Mouse (Mus musculus): Measurements from ENCODE around the gene Tmem185b. TPM values are rescaled to one million over a fixed set of nuclear protein-coding genes. Genes with fewer than 3 reads are reported as not detected.

The Tmem185b gene
- total RNA-seq (2014; rRNA removed) (6.6 and 7.4 TPM in 2 replicates), polyA plus RNA-seq (2012; rRNA removed) (12.6 and 14.2 TPM in 2 replicates)

- Histone ChIP-seq H3K4me3 (ENCODE audit: insufficient read depth, low read depth, low read length) (peak within 1 kb of the TSS; percentile 80), H3K27ac (replicated peaks; ENCODE audit: insufficient read depth, low read depth, low read length) (peak within 1 kb of the TSS; percentile 79), H3K79me2 (ENCODE audit: control insufficient read depth, insufficient read depth, low read length) (peaks cover 11% of the 10 kb centered on the region; the same call in 1 of the 2 replicates), H3K27me3 (ENCODE audit: control insufficient read depth, insufficient read depth, low read length) (no peaks in the 10 kb centered on the region), H3K4me1 (ENCODE audit: control insufficient read depth, insufficient read depth, low read length) (peaks cover 23% of the 10 kb centered on the region), H3K36me3 (ENCODE audit: control insufficient read depth, insufficient read depth, low read length) (peaks cover 7% of the 10 kb centered on the region), H3K9ac (ENCODE audit: low read depth, low read length) (peak within 1 kb of the TSS; percentile 95)
- DNase-seq (ENCODE audit: extremely low read depth, low read depth, low spot score), result peak; percentile 70
- TF ChIP-seq POLR2A (IDR thresholded peaks at IDR 0.05; ENCODE audit: extremely low read depth, insufficient read depth, low read length), result peak; percentile 71; the same call in 1 of the 2 replicates
- no peak for TF ChIP-seq CTCF (IDR thresholded peaks at IDR 0.05; ENCODE audit: low read depth, low read length)
- WGBS, result 1% methylated on average over 82 of the region's 82 CpGs
These were observed at the start of gene Tmem185b for GRCm38 (mm10) chr1:119525689-119526591. Gene Tmem185b (plus strand): TSS chr1:119526160.

GRCm38 (mm10) chr1:119476905-119477353, 49.0 kb upstream of the Tmem185b start:
- TF ChIP-seq POLR2A (IDR thresholded peaks at IDR 0.05; ENCODE audit: extremely low read depth, insufficient read depth, low read length), result no peak
- TF ChIP-seq CTCF (IDR thresholded peaks at IDR 0.05; ENCODE audit: low read depth, low read length), result no peak
- Histone ChIP-seq H3K4me1 (ENCODE audit: control insufficient read depth, insufficient read depth, low read length) (peaks cover 3% of the 10 kb centered on the region), H3K27ac (replicated peaks; ENCODE audit: insufficient read depth, low read depth, low read length) (no peak overlapping the region), H3K36me3 (ENCODE audit: control insufficient read depth, insufficient read depth, low read length) (peaks cover 18% of the 10 kb centered on the region), H3K4me3 (ENCODE audit: insufficient read depth, low read depth, low read length) (no peak overlapping the region), H3K27me3 (ENCODE audit: control insufficient read depth, insufficient read depth, low read length) (no peaks in the 10 kb centered on the region), H3K79me2 (ENCODE audit: control insufficient read depth, insufficient read depth, low read length) (no peaks in the 10 kb centered on the region), H3K9ac (ENCODE audit: low read depth, low read length) (no peak overlapping the region)
- no peak for DNase-seq (ENCODE audit: extremely low read depth, low read depth, low spot score)
- 82% methylated on average over 7 of the region's 7 CpGs for WGBS

GRCm38 (mm10) chr1:119479641-119480040, 46.3 kb upstream of the Tmem185b start:
- peak; percentile 52 for DNase-seq (ENCODE audit: extremely low read depth, low read depth, low spot score)
- 31% methylated on average over 4 of the region's 4 CpGs for WGBS
- H3K4me3 ChIP-seq (ENCODE audit: insufficient read depth, low read depth, low read length), result no peak overlapping the region

GRCm38 (mm10) chr1:119480678-119481077, 45.3 kb upstream of the Tmem185b start:
- peaks cover 8% of the 10 kb centered on the region for H3K36me3 ChIP-seq (ENCODE audit: control insufficient read depth, insufficient read depth, low read length)
- H3K9ac ChIP-seq (ENCODE audit: low read depth, low read length), result no peak overlapping the region
- no peak overlapping the region for H3K4me3 ChIP-seq (ENCODE audit: insufficient read depth, low read depth, low read length)
- TF ChIP-seq POLR2A (IDR thresholded peaks at IDR 0.05; ENCODE audit: extremely low read depth, insufficient read depth, low read length) (no peak), CTCF (IDR thresholded peaks at IDR 0.05; ENCODE audit: low read depth, low read length) (no peak)
- 89% methylated on average over 8 of the region's 8 CpGs for WGBS
- peaks cover 3% of the 10 kb centered on the region; the same call in 1 of the 2 replicates for H3K79me2 ChIP-seq (ENCODE audit: control insufficient read depth, insufficient read depth, low read length)
- no peak overlapping the region for H3K27ac ChIP-seq (replicated peaks; ENCODE audit: insufficient read depth, low read depth, low read length)
- peaks cover 3% of the 10 kb centered on the region; the same call in 1 of the 2 replicates for H3K4me1 ChIP-seq (ENCODE audit: control insufficient read depth, insufficient read depth, low read length)
- H3K27me3 ChIP-seq (ENCODE audit: control insufficient read depth, insufficient read depth, low read length), result no peaks in the 10 kb centered on the region
- DNase-seq (ENCODE audit: extremely low read depth, low read depth, low spot score), result no peak

More at GRCm38 (mm10) chr1:119479641-119480040, 46.3 kb upstream of the Tmem185b start:
- TF ChIP-seq CTCF (IDR thresholded peaks at IDR 0.05; ENCODE audit: low read depth, low read length), result no peak
- TF ChIP-seq POLR2A (IDR thresholded peaks at IDR 0.05; ENCODE audit: extremely low read depth, insufficient read depth, low read length), result no peak
- Histone ChIP-seq H3K79me2 (ENCODE audit: control insufficient read depth, insufficient read depth, low read length) (peaks cover 3% of the 10 kb centered on the region; the same call in 1 of the 2 replicates), H3K27ac (replicated peaks; ENCODE audit: insufficient read depth, low read depth, low read length) (no peak overlapping the region), H3K4me1 (ENCODE audit: control insufficient read depth, insufficient read depth, low read length) (peaks cover 3% of the 10 kb centered on the region; the same call in 1 of the 2 replicates), H3K36me3 (ENCODE audit: control insufficient read depth, insufficient read depth, low read length) (peaks cover 12% of the 10 kb centered on the region), H3K9ac (ENCODE audit: low read depth, low read length) (no peak overlapping the region), H3K27me3 (ENCODE audit: control insufficient read depth, insufficient read depth, low read length) (no peaks in the 10 kb centered on the region)

GRCm38 (mm10) chr1:119481205-119481932, 44.6 kb upstream of the Tmem185b start:
- peaks cover 3% of the 10 kb centered on the region; the same call in 1 of the 2 replicates for H3K4me1 ChIP-seq (ENCODE audit: control insufficient read depth, insufficient read depth, low read length)
- no peak overlapping the region for H3K27ac ChIP-seq (replicated peaks; ENCODE audit: insufficient read depth, low read depth, low read length)
- 94% methylated on average over 7 of the region's 7 CpGs for WGBS
- H3K27me3 ChIP-seq (ENCODE audit: control insufficient read depth, insufficient read depth, low read length), result no peaks in the 10 kb centered on the region
- no peak for DNase-seq (ENCODE audit: extremely low read depth, low read depth, low spot score)
- H3K4me3 ChIP-seq (ENCODE audit: insufficient read depth, low read depth, low read length), result no peak overlapping the region
- TF ChIP-seq POLR2A (IDR thresholded peaks at IDR 0.05; ENCODE audit: extremely low read depth, insufficient read depth, low read length), result no peak
- TF ChIP-seq CTCF (IDR thresholded peaks at IDR 0.05; ENCODE audit: low read depth, low read length), result peak; percentile 30; the same call in 1 of the 2 replicates
- peaks cover 8% of the 10 kb centered on the region; the same call in 1 of the 2 replicates for H3K79me2 ChIP-seq (ENCODE audit: control insufficient read depth, insufficient read depth, low read length)
- H3K36me3 ChIP-seq (ENCODE audit: control insufficient read depth, insufficient read depth, low read length), result peaks cover 2% of the 10 kb centered on the region
- H3K9ac ChIP-seq (ENCODE audit: low read depth, low read length), result no peak overlapping the region

All from liver, adult 2 months (tissue).